Mouse (Mus musculus): ENCODE data around the gene Btaf1. TPM values are rescaled to one million over a fixed set of nuclear protein-coding genes. Genes with fewer than 3 reads are reported as not detected.
A peak's percentile ranks its signal among the peaks of the same experiment; 100 is the strongest.

Btaf1 gene
- polyA plus RNA-seq, 1 experiment from 2014 or later = 10.1 TPM

DNA sequence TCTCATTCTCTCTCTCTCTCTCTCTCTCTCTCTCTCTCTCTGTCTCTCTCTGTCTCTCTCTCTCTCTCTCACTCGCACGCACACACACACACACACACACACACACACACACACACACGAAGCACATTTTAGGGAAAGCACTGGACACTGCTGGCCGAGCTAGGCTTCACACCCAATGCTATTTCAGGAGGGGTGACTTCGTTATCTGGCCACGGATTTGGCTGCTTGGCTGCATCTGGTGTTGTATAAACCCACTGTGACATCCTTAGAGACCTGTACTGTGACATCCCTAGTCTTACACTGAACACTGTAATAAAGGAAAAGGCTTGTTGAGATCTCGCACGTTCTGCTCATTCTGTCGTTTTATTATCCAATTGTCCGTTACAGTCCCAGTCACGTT, 95.1 kb downstream of the Btaf1 start:
- no peak for DNase-seq (ENCODE audit: low spot score)

DNA sequence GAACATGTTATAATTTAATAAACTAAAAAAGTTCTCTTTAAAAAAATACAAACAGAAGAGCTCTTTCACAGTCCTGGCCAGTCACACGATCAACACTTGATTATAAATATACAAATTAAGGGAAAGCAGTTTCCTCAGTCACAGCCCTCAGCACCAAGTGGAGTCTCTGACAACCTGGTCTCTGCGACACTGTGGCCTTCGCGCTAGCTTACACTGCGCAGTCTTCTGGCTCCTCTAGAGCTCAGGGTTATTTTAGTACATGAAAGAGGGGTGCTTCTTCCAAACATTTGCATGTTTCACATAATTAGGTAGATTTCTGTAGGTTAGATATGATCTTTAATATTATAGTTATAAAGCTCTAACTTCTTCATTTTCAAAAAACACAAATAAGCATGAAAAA, 96.3 kb downstream of the Btaf1 start:
- DNase-seq (ENCODE audit: low spot score) = no peak

DNA sequence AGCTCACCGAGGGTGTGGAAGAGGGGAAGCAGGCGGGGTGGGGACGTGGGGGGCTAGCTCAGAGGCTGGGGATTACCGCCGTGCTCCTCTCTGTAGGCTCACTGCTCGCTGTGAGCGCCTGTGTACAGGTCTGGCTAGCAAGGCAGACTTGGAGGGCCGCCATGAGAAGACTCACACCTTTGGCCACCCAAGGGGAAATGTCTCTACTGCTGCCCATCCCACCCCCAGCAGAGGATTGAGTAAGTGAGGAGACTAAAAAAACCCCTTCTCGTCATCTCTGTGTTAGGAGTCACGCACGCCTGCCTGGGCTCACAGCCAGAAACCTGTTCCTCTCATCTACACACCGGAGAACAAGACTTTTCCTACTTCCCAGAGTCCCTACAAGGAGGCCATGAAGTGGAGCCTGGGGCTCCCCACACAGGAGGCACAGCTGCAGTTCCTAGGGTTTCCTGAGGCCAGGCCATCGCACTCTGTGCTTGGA, 100.0 kb downstream of the Btaf1 start:
- no peak for DNase-seq (ENCODE audit: low spot score)

DNA sequence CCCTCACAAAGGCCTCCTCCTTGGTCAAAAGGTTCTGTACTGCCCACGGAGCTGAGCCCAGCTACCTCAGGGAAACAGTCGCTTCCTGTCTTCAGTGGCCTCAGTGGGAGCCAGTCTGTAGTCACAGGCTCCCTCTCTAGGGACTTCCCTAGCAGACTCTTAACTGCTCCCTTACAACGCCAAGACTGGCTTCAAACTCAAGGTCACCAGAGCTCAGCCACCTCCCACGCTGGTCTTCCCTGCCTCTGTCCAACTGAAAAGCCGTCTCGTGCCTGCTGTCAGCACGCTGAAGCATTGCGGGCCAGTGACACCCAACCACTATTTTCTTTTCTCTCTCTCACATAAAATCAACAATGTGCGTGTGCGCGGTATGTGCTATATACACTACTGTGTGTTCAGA, 100.5 kb downstream of the Btaf1 start:
- DNase-seq (ENCODE audit: low spot score) = no peak

DNA sequence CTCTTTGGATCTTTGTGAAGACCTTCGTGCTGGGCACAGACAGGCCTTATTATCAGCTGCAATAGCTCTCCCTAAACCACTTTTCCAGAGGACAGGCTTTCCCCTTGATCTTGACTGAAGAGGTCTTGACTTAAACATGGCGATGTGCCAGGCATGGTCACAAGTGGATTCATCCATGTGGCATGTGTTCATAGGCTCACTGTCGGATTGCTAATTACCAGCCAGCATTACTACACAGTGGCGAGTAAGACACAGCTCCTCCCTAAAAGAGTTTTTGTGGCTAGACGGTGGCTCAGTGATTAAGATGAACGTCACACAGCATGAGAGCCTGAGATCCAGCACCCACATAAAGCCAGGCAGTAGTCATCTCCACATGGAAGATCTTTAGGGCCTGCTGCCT, 103.9 kb downstream of the Btaf1 start:
- DNase-seq (ENCODE audit: low spot score) = no peak

DNA sequence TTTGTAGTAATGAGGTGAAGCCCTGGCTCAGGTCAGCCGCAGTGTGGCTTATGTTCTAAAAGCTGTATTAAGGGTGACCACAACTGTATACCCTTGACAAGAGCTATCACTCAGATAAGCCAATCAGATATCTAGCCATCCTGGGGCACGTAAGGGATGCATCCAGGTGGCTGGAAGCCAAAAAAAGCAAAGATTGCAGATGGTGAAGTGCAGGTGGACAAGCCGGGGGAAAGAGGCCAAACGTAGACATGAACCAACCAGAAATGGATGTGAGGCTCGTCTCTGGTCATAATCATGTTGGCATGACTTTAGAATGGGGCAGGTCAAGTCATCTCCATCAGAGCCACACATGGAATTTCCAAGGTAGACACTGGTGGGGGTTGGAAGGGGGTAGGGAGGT, 105.6 kb downstream of the Btaf1 start:
- DNase-seq (ENCODE audit: low spot score) = no peak

DNA sequence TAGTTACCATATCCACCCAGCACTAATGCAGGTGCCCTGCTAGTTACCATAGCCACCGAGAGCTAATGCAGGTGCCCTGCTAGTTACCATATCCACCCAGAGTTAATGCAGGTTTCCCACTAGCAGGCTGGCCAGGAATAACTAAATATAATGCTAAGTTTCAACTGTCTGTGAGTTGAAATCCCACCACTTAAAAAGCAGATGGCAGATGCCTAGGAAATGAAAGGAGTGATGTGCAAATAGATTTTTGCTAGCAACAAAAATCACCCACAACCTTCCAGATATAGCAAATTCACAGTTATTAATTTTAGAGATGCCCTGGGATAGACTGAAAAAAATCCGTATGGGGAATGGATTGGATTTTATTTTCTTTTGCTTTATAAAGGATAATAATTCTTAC, 106.5 kb downstream of the Btaf1 start:
- no peak for DNase-seq (ENCODE audit: low spot score)

DNA sequence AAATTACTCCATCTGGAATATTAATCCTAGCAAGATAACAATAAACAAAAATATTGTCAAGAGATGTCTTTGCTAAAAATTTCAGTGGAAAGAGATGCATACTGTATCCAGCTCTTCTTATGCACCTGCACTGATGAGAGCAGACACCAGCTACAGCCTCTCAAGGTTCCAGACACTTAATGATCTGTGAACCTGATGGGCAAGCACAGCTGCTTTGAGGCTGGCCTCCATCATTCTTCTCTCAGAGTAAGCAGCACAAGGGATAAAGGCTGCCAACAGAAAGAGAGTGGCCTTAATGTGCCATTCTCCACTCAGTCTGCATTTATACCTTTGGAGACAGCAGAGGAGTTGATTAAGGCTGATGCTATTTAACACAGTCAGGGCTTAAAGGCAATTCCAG, 115.0 kb downstream of the Btaf1 start:
- DNase-seq (ENCODE audit: low spot score) = no peak

DNA sequence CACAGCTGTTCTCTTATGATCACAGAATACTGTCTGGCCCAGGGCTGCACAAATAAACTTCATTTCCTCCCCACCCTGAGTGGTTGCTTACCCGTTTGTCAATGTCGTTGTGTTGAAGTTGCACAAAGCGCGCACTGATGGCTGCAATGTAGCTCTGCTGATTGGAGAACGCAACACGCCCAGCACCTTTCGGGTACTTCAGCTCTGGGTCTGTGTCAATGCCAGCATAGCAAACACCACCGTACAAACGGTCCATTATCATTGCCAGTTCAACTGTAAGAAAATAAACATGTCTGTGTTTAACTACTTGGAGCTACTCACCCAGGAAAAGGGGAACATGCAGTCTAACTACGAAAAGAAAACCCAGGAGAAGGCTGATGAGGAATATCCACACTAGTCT, 118.6 kb downstream of the Btaf1 start:
- DNase-seq (ENCODE audit: low spot score) = no peak

DNA sequence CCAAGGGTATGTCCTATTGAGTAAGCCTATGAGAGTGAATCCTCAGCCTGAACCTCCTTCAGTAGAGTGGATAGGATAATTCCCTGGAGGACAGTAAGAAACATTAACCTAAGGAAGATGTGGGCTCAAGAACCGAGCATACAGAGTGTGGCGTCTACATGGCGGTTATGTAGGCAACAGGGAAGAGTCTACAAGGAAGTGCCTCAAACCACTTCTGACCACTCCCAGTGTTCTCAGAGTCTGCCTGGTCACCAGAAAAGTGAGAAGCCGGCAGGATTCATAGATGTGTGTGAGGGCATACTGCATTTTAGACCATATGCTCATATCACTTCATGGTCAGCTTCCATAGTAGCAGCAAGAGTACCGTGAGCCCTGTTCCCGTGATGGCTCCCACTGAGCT, 122.6 kb downstream of the Btaf1 start:
- no peak for DNase-seq (ENCODE audit: low spot score)

DNA sequence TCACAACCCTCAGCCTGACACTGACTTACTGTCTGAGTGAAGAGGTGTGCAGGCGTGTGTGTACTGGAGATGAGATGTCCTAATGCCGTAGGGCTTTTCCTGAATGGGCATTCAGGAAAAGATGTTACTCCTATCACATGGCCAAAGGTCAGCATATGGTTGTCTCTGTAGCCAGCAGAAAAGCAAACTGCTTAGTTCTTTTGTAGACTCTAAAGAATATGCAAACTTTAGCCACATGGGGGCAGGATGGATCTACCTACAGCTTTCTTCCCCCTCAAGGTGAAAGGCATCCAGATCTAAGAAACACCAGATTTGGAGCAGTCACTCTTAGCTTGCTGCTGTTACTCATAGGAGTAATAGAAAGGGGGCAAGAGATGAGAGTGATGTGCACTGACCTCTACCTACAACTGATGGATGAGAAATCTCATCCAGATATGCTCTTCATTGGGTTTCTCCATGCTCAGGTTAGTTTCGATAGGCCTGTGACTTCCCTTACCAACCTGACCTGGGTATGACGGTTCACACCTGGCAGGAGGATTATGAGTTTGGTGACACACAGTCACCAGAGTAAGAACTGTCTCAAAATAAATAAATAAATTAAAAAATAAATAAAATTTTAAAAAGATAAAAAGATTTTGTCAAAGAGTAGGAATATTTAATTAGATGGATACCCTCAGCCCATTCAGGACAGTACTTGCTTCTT, 124.9 kb downstream of the Btaf1 start:
- peak; percentile 52 for DNase-seq (ENCODE audit: low spot score)

DNA sequence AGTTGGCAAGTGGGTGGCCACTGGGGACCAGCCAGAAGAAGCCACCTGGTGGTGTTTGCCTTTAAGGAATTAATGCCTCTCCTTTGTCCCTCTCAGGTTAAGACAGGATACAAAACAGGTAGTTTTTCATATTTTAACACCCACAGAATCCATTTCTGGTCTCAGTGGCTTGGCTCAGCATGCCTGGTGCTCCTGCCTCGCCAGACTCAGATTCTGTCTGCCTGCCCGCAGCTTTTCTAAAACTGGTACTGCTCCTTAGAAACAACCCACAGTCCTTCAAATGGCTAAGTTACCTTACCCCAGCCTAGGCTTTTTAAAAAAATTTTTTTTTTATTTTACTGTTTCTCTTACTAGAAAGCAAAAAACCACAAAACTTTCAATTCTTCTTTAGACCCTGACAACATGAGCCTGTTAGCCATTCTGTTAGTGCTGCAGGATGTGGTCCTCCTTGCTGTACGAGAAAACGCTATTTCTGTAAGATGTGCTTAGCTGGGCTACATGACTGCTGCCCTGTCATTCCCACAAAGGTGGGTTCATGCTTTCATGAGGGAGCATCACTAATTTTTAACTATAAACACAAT, 130.2 kb downstream of the Btaf1 start:
- DNase-seq (ENCODE audit: low spot score) = no peak

DNA sequence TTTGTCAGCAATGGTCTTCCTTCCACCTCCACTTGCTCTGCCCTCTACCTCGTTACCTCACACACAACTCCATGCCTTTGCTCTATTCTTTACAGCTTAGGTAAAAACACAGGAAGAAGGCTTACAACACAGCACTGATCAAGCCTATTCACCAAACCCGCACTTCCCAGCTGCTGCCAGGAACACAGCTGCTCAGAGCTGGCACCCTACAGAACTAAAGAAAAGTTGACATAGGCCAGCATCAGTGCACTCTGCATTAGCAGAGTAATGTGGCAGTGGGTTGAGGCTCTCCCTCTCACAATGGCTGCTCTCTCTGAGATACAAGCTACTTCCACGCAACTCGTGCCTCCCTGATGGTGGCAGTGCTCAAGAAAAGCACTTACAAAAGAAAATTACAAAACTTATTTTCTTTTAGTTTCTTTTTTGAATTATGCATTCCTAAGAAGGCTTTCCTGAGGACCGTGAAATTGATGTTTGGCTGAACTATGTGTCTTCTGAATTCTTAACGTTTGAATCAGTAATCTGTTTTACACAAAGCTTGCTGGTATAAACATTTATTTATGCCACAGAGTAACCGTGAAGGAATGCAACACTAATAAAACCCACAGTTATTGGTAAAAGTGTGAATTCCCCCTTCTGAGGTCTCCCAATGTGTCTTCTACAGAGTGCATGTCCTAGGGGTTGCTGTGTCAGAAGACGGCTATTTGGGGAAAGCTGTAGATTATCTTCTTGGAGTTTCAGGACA, 131.5 kb downstream of the Btaf1 start:
- no peak for DNase-seq (ENCODE audit: low spot score)

DNA sequence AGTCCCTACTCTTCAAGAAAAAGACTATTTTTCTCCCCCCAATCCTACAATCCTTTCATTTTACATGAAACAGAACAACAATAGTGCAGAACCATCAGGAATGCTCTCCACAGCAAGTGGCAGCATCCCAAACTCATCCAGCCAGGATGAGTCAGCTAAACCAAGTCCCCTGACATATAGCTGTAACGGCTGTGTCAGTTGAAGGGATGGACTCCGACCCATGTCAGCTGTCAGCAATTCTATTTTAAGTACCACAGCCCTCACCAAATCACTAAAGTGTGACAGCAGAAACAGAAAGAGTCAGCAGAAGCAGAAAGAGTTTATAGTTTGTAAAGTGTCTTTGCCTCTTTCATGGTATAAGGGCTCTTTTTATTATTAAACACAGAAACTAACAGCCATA, 133.7 kb downstream of the Btaf1 start:
- no peak for DNase-seq (ENCODE audit: low spot score)

DNA sequence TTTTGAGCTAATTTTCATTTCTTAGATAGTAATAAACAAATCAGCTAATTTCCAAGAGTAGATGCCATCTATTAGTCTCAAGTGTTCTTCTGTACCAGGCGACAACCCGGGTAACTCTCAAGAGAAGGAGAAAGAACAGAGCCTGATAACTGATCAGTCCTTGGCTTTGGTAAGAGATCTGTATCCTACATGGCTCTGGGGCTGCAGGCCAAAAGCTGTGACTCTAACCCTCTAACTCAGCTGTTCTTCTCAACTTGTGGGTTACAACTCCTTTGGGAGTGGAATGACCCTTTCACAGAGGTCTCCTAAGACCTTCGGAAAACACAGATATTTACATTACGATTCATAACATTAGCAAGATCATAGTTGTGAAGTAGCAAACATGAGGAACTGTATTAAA, 134.2 kb downstream of the Btaf1 start:
- no peak for DNase-seq (ENCODE audit: low spot score)

Other genes starting within 250 kb of the Btaf1 start
- gene Ppp1r3c, start 189.4 kb upstream of the Btaf1 start, polyA plus RNA-seq (2015; fragmentation: Nextera tagmentation; extraction: Ambion mirVana) = 2.1 TPM in 2 replicates
- gene Tnks2, start 91.8 kb upstream of the Btaf1 start, polyA plus RNA-seq (2015; fragmentation: Nextera tagmentation; extraction: Ambion mirVana) = 32.4 and 37.2 TPM in 2 replicates
- gene Fgfbp3, start 6.5 kb upstream of the Btaf1 start, polyA plus RNA-seq (2015; fragmentation: Nextera tagmentation; extraction: Ambion mirVana) = 5.2 and 6.5 TPM in 2 replicates